Mouse (Mus musculus) stomach, postnatal 0 days (tissue): ENCODE measurements around the gene Sec14l1.

Experiments used
- CTCF ChIP-seq: IDR thresholded peaks from 2 replicates; pipeline ENCODE4 v1.5.1; 2016; ENCODE audit warnings: antibody characterized with exemption, low read depth, mild to moderate bottlenecking, moderate library complexity
- EP300 ChIP-seq: optimal IDR thresholded peaks from 2 replicates; pipeline ENCODE3; 2016; ENCODE audit warnings: antibody characterized with exemption

DNA sequence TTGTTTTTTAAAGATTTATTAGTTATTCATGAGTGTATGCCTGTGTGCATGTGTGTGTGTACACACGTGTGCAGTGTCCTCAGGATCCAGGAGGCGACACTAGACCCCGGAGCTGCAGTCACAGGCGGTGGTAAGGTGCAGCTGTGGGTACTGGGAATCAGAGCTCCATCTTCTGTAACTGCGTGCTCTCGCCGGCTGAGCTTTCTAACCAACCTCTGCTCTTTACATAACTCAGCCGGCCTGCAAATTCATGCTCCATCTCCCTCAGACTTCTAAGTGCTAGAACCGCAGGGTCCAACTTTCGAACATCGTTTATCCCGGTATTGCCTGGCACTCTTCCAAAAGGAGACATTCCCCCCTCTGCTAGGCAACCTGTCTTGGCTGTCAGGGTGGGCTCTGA, 60.5 kb downstream of the Sec14l1 start:
- no peak for TF ChIP-seq EP300
- TF ChIP-seq CTCF = no peak
